Mouse (Mus musculus) neural tube, embryonic 12.5 days (tissue): ENCODE results near the gene Mcee. TPM values are rescaled to one million over a fixed set of nuclear protein-coding genes. Genes with fewer than 3 reads are reported as not detected.

Experiments used
- ATAC-seq: fragments of 200-750 bp; cut with Nextera tagmentation; 2 replicates; pipeline ENCODE4 v1.8.0; 2017; ENCODE audit warnings: low read depth, mild to moderate bottlenecking, moderate TSS enrichment, moderate library complexity; ENCODE audit not compliant: low FRiP score
- H3K27ac ChIP-seq: fragments of 300-500 bp; sonication (generic); 2 replicates; pipeline ENCODE4 v1.5.1; 2016
- H3K27me3 ChIP-seq: fragments of 300-500 bp; sonication (generic); replicated peaks from 2 replicates; pipeline ENCODE4 v1.6.1; 2016; ENCODE audit warnings: mild to moderate bottlenecking
- H3K36me3 ChIP-seq: fragments of 300-500 bp; sonication (generic); 2 replicates; pipeline ENCODE4 v1.6.1; 2016; ENCODE audit warnings: mild to moderate bottlenecking
- H3K4me1 ChIP-seq: fragments of 300-500 bp; sonication (generic); 2 replicates; pipeline ENCODE4 v1.6.1; 2016
- H3K4me2 ChIP-seq: fragments of 300-500 bp; sonication (generic); replicated peaks from 2 replicates; pipeline ENCODE4 v1.6.1; 2016; ENCODE audit warnings: mild to moderate bottlenecking
- H3K4me3 ChIP-seq: fragments of 300-500 bp; sonication (generic); 2 replicates; pipeline ENCODE4 v1.5.1; 2016
- H3K9ac ChIP-seq: fragments of 300-500 bp; sonication (generic); 2 replicates; pipeline ENCODE4 v1.6.1; 2016; ENCODE audit warnings: mild to moderate bottlenecking
- H3K9me3 ChIP-seq: fragments of 300-500 bp; sonication (generic); 2 replicates; pipeline ENCODE4 v1.6.1; 2016; ENCODE audit warnings: mild to moderate bottlenecking
- WGBS: fragments of 180-500 bp; shearing (Covaris S2); methylation state at CpG from one replicate; pipeline ENCODE4 v1.1.7; 2016; 5-methylcytosine and 5-hydroxymethylcytosine counted together
- polyA plus RNA-seq: library from polyadenylated mRNA; unstranded; fragments of >200 nt; fragmentation: Nextera tagmentation; extraction: Ambion mirVana; gene quantifications from 2 replicates; pipeline ENCODE4 v1.2.1, GENCODE M21; 2016

The Mcee gene
- polyA plus RNA-seq = 34.8 and 40.6 TPM in 2 replicates

DNA sequence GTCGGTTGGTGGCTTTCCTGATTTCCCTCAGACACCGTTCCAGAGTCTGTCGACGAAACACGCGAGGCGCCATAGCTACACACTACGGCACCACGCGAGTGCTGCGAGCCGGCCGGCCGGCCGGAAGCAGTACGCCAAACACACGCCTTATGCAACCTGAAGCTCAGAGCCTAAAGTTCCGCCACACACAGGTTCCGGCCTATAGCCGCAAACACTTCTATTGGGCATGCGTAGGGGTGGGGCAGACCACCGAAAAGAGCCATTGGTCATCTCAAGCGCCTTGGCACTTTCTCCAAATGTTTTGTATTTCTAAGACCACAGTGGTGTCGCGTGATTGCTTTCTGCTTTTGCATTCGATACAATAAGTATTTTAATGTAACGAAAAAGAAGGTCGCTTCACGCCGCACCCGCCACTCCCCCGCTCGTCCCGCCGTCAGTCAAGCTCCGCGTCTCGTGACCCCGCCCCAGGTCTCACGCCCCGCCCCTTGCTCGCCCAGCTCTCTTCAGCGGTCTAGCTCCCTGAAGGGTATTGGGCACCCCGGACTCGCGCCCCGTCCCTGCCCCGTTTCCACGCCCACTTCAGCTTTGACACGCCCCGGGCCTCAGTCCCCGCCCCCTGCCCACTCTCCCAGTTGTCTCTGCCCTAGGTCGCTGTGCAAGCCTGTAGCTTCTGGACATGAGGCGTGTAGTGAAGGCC lies at the start of gene Mcee, which contains the start of gene Mphosph10:
Mcee (plus strand) TSS at position 486 of the 697 bp plus-strand sequence.
Mphosph10 (minus strand) TSS at position 147 of the 697 bp plus-strand sequence.
- H3K27me3 ChIP-seq = no peaks in the 10 kb centered on the region
- peaks cover 9% of the 10 kb centered on the region; the same call in 1 of the 2 replicates for H3K4me1 ChIP-seq
- H3K4me2 ChIP-seq = peak within 1 kb of the TSS; percentile 95
- H3K4me3 ChIP-seq = peak within 1 kb of the TSS; percentile 58
- no peaks in the 10 kb centered on the region for H3K9me3 ChIP-seq
- peaks cover 17% of the 10 kb centered on the region for H3K36me3 ChIP-seq
- H3K27ac ChIP-seq = peak within 1 kb of the TSS; percentile 27; the same call in 1 of the 2 replicates
- WGBS = under 1% methylated on average over 54 of the region's 54 CpGs
- peak; percentile 99 for ATAC-seq
- H3K9ac ChIP-seq = peak within 1 kb of the TSS; percentile 62

DNA sequence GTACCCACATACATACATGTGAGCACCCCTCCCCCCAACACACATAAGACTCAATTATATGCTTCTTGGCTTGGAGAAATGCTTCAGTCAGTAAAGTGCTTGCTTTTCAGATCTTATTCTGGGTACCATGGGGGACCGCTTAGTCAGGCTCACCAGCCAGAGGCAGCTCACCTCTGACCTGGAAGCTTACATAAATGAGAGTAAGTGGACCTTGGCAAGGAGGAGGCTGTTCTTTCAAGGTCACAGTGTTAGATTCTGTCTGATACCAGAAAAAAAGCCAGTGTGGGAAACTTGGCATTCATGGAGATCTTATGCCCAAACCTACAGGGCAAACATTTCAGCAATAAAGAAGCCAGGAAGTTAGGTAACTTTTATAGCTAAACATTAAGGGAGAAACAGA lies 44.6 kb upstream of the Mcee start:
- 97% methylated on average over 1 of the region's 1 CpGs for WGBS
- Histone ChIP-seq H3K27ac (no peak overlapping the region), H3K27me3 (no peaks in the 10 kb centered on the region), H3K4me2 (no peak overlapping the region), H3K9me3 (no peaks in the 10 kb centered on the region), H3K9ac (no peak overlapping the region), H3K4me3 (no peak overlapping the region), H3K4me1 (no peaks in the 10 kb centered on the region), H3K36me3 (peaks cover 29% of the 10 kb centered on the region)
- no peak for ATAC-seq

DNA sequence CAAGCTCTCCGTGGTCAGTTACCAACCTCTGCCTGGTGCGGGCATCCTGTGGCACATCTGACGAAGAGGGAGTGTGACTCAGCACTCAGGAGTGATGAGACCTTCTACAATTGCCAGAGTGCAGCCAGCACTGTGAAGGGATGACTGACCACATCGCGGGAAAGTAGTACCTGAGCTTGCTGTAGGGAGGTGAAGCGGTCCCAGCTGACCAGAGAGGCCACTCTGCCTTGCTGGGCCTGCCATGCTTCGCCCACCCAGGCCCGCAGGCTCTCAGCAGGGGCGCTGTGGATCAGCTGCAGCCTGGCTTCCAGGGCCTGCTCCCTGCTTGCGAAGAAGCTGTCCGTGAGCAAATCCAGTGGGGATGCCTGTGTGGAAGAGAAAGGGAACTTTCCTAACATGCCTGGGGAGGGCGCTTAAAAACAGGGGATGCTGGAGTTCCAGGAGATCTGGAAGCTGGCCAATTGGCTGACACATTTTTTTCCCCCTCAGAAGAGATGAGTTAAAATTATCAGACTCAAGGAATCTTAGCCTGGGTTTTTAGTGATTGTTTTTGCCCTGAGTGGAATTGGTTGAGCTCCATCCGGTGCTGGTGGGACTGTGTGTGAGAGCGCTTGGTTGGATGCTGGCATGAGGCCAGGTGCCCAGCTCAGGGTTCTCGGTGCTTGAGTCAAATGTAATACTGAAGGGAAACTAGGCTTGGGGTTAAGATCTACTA lies 43.1 kb upstream of the Mcee start:
- Histone ChIP-seq H3K4me2 (no peak overlapping the region), H3K27ac (no peak overlapping the region), H3K4me1 (no peaks in the 10 kb centered on the region), H3K27me3 (no peaks in the 10 kb centered on the region), H3K4me3 (no peak overlapping the region), H3K36me3 (peaks cover 40% of the 10 kb centered on the region), H3K9me3 (no peaks in the 10 kb centered on the region), H3K9ac (no peak overlapping the region)
- 87% methylated on average over 15 of the region's 15 CpGs for WGBS
- ATAC-seq = no peak

DNA sequence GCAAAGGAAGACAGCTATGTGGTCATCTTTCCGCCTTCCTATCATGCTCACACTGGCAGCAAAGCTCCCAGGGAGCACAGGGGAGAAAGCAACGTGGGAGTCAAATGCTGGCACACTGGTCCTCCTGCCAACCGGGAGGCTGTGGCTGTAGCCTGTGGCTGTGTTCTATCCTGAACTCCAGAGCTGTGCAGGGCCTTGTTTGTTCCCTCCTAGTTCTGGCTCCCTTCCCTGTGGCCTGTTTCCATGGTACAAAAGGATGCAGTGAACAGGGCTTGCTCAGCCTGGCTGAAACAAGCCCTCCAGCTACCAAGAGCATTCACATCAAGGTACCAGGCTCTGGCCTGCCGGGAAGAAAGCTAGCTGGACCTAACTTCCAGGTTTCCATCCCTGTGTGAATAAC lies 41.3 kb upstream of the Mcee start:
- no peaks in the 10 kb centered on the region for H3K9me3 ChIP-seq
- H3K4me2 ChIP-seq = no peak overlapping the region
- H3K27ac ChIP-seq = no peak overlapping the region
- H3K27me3 ChIP-seq = no peaks in the 10 kb centered on the region
- no peaks in the 10 kb centered on the region for H3K4me1 ChIP-seq
- peaks cover 38% of the 10 kb centered on the region for H3K36me3 ChIP-seq
- no peak for ATAC-seq
- no peak overlapping the region for H3K4me3 ChIP-seq
- H3K9ac ChIP-seq = no peak overlapping the region
- WGBS = 89% methylated on average over 4 of the region's 4 CpGs

DNA sequence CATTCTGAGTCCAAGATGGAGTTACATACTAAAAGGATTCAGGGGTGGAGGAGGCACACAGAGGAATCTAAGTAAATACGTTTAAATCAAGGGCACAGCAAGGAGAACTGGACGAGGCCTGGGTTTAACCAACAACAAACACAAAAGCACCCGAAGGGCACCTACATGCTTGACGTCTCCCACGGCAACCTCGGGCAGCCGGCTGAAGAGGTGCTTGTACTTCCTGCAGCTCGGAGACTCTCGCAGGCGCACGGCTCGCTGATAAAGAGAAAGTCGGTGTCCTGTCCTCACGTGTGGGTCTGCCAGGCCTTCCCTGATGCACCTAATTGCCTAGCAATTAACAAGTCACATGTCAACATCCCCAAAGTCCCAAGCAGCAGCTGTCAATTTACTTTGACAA lies 38.2 kb upstream of the Mcee start:
- peaks cover 40% of the 10 kb centered on the region for H3K36me3 ChIP-seq
- no peaks in the 10 kb centered on the region for H3K9me3 ChIP-seq
- 46% methylated on average over 14 of the region's 14 CpGs for WGBS
- H3K4me2 ChIP-seq = 0 out of 2 replicates have a peak overlapping the region, but pooled peaks have one; percentile 10
- H3K4me1 ChIP-seq = no peaks in the 10 kb centered on the region
- no peak for ATAC-seq
- H3K27me3 ChIP-seq = no peaks in the 10 kb centered on the region
- H3K27ac ChIP-seq = no peak overlapping the region
- H3K9ac ChIP-seq = no peak overlapping the region
- no peak overlapping the region for H3K4me3 ChIP-seq

DNA sequence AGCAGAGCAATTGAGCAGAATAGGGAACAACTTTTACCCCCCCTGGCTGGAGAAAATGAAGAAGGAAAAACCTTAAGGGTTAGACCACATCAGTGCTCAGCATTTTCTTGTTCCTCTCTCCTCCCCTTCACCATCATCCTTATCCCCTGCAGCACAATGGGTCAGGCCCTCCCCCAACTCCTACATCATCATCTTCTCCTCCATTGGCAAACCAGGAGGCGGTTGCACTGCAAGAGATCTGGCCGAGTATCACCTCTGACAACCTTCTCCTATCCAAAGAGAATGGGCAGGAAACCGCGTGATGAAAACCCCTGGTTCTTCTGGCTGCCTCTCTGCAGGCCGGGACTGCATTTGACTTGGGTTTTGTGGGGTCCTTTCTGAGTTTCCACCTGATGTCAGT lies 35.7 kb upstream of the Mcee start:
- Histone ChIP-seq H3K27ac (no peak overlapping the region), H3K9me3 (no peaks in the 10 kb centered on the region), H3K4me3 (no peak overlapping the region), H3K36me3 (peaks cover 54% of the 10 kb centered on the region), H3K9ac (no peak overlapping the region), H3K4me2 (no peak overlapping the region), H3K27me3 (no peaks in the 10 kb centered on the region), H3K4me1 (no peaks in the 10 kb centered on the region)
- 91% methylated on average over 5 of the region's 5 CpGs for WGBS
- no peak for ATAC-seq

DNA sequence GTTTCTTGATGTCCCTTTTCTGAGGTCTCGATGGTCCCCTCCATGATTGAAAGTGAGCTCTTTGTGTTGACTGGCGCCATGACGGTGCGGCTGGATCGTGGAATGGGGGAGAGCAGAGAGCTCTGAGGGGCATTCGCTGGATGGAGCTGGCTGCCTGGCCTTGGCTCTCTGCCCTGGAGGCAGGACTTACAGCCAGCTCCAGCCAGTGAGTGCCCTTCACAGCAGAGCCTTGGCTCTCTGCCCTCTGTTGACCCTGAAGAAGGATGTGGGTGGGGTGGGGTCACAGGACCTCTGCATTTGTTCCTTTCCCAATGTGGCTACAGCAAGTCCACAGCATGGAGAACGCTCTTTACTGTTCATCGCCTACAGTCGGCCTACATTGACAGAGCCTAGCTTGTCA lies 35.0 kb upstream of the Mcee start:
- Histone ChIP-seq H3K4me3 (no peak overlapping the region), H3K9me3 (no peaks in the 10 kb centered on the region), H3K27ac (no peak overlapping the region), H3K4me1 (no peaks in the 10 kb centered on the region), H3K9ac (no peak overlapping the region), H3K4me2 (no peak overlapping the region), H3K36me3 (peaks cover 61% of the 10 kb centered on the region), H3K27me3 (no peaks in the 10 kb centered on the region)
- ATAC-seq = no peak
- WGBS = 89% methylated on average over 9 of the region's 9 CpGs

DNA sequence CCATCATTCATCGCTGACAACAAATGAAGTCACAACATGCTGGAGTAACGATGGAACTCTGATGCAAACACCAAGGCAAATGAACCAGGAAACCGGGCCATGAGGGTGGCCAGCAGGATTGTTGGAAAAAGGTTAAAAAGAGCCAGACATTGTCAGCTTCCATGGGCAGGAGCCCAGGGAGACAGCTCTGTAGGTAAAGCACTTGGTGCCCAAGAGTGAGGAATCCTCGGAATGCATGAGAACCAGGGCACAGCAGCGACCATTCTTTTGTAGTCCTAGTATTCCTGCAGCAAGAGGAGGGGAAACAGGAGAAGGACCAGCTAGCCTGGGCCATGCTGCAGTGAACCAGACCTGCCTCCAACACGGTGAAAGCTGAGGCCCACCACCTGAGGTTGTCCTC lies 33.7 kb upstream of the Mcee start:
- no peaks in the 10 kb centered on the region for H3K4me1 ChIP-seq
- H3K27me3 ChIP-seq = no peaks in the 10 kb centered on the region
- no peak overlapping the region for H3K9ac ChIP-seq
- no peak overlapping the region for H3K27ac ChIP-seq
- no peaks in the 10 kb centered on the region for H3K9me3 ChIP-seq
- peaks cover 63% of the 10 kb centered on the region for H3K36me3 ChIP-seq
- no peak overlapping the region for H3K4me3 ChIP-seq
- no peak for ATAC-seq
- no peak overlapping the region for H3K4me2 ChIP-seq
- WGBS = 82% methylated on average over 6 of the region's 6 CpGs

DNA sequence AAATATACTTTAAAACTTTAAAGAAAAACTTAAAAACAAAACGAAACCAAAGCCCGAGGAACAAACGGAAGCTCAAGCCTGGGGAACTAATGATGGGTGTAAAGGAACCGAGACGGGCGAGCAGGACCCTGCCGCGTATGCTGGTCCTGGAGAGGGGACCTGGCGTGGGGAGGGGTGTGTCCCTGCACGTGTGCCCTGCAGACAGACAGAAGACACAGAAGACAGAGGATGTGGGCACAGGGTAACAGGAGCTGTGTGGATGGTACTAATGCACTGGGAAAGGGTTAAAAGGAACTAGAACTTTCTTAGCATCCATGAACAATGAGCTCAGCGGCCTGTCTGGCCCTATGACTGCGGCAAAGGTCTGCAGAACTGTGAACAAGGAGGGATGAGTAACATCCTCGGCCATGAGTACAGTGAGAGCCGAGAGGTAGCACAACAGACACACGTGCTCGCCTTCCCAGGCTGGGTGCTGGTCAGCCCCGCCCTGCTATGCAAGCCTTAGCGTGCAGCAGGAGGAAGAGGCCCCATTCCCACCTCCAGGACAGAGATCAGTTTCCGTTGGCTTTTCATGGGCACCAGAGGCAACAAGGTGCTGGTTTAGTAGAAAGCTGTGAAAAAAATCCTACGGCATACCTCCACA lies 32.3 kb upstream of the Mcee start:
- no peak overlapping the region for H3K9ac ChIP-seq
- H3K27ac ChIP-seq = no peak overlapping the region
- H3K4me3 ChIP-seq = no peak overlapping the region
- 86% methylated on average over 20 of the region's 20 CpGs for whole genome bisulfite sequencing
- no peak for ATAC-seq
- peaks cover 71% of the 10 kb centered on the region for H3K36me3 ChIP-seq
- H3K4me1 ChIP-seq = no peaks in the 10 kb centered on the region
- H3K27me3 ChIP-seq = no peaks in the 10 kb centered on the region
- no peak overlapping the region for H3K4me2 ChIP-seq
- no peaks in the 10 kb centered on the region for H3K9me3 ChIP-seq

DNA sequence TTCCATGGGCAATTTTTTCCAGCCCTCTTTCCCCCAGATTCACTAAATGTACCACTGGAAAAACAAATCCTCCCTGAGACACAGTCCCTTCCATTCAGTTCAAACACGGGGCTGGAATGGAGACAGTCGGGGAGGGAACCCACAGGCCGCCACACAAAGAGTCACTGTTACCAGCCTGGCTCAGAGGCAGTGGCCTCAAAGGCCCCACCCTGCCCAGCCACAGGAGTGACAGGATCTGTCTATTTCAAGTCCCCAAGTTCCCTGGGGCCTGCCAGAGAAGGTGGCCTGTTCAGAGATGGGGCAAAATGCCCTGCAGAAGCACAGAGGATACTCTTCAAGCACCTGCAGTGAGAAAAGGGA lies 31.8 kb upstream of the Mcee start:
- 61% methylated on average over 3 of the region's 3 CpGs for WGBS
- no peak overlapping the region for H3K4me3 ChIP-seq
- H3K9ac ChIP-seq = no peak overlapping the region
- no peaks in the 10 kb centered on the region for H3K4me1 ChIP-seq
- H3K36me3 ChIP-seq = peaks cover 71% of the 10 kb centered on the region
- H3K9me3 ChIP-seq = no peaks in the 10 kb centered on the region
- no peak for ATAC-seq
- no peak overlapping the region for H3K4me2 ChIP-seq
- H3K27ac ChIP-seq = no peak overlapping the region
- H3K27me3 ChIP-seq = no peaks in the 10 kb centered on the region

DNA sequence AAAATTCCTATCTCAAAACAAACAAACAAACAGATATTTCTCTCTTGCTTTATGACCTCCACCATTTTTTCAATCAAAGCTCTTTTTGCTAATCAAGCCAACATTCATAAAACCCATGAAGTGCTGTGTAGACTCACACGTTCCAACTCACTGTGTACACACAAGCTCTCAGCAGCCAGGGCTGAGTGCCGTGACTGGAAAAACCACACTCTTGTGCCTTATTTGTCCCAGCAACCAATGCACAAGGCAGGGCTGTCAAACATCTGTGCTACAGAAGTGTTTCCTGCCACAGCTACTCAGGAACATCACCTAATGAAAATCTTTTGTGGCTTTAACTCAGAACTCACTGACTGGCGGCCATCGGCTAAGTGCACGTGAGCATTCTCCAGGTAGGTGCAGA lies 26.5 kb upstream of the Mcee start:
- 96% methylated on average over 5 of the region's 5 CpGs for WGBS
- H3K36me3 ChIP-seq = peaks cover 57% of the 10 kb centered on the region
- no peak for ATAC-seq

DNA sequence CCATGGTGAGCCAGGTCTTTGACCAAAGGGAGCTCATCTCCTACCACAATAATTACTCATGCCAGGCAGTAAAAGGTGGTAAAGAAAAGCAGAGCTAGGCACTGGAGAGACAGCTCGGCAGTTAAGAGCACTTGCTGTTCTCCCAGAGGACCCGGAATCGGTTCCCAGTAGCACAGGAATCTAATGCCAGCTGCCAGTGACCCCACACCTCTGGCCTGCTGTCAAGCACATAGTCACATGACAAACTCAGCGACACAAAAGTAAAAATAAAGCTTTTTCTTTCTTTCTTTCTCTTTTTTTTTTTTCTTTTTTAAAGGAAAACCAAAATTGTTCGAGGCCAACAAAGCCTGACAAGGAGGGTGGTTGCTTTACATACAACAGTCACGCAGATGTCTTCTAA lies 22.6 kb upstream of the Mcee start:
- no peak for ATAC-seq

More for the DNA sequence above, 26.5 kb upstream of the Mcee start:
- Histone ChIP-seq H3K27me3 (no peaks in the 10 kb centered on the region), H3K4me3 (no peak overlapping the region), H3K4me2 (no peak overlapping the region), H3K4me1 (no peaks in the 10 kb centered on the region), H3K9me3 (no peaks in the 10 kb centered on the region), H3K9ac (no peak overlapping the region), H3K27ac (no peak overlapping the region)

More for the DNA sequence above, 22.6 kb upstream of the Mcee start:
- peaks cover 20% of the 10 kb centered on the region for H3K36me3 ChIP-seq
- no peak overlapping the region for H3K4me3 ChIP-seq
- H3K27ac ChIP-seq = no peak overlapping the region
- H3K9ac ChIP-seq = no peak overlapping the region
- H3K27me3 ChIP-seq = no peaks in the 10 kb centered on the region
- H3K4me1 ChIP-seq = peaks cover 6% of the 10 kb centered on the region; the same call in 1 of the 2 replicates
- WGBS = 82% methylated on average over 6 of the region's 6 CpGs
- H3K9me3 ChIP-seq = no peaks in the 10 kb centered on the region
- H3K4me2 ChIP-seq = no peak overlapping the region
